8 mouse cellular contexts compared by ENCODE assay signal in the genomic region with DNA sequence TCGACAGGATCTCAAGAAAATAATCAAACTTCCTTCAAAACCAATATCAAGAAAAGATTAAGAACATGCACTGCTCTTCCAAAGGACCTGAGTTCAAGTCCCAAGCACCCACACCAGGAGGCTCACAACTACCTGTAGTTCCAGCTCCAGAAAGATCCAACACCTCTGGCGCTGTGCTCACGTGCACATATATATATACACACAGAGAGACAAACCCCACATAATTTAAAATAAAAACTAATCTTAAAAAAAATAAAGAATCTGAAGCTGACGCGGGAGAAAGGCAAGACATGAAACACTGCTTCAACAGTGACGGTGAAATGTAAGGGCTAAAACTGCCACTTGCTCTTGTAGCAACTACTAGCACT. TPM values are rescaled to one million over a fixed set of nuclear protein-coding genes. Genes with fewer than 3 reads are reported as not detected.
DNase-seq lines count a peak whose midpoint lies in the region; ATAC-seq and TF ChIP-seq lines count a peak whose summit lies in the region.

No protein-coding gene starts in this region.

- peak; percentile 4; the same call in 1 of the 2 replicates for ATAC-seq in heart, embryonic 16.5 days (replicated peaks; ENCODE audit: extremely low read depth, insufficient read depth, low FRiP score)
- peak; percentile 7; the same call in 1 of the 2 replicates for ATAC-seq in forebrain, embryonic 13.5 days
- no peak for ATAC-seq in liver, embryonic 15.5 days (ENCODE audit: insufficient read depth)

- H3K9ac ChIP-seq in heart, embryonic 16.5 days (ENCODE audit: low read length): peak overlapping the region; percentile 81
- peak overlapping the region; percentile 100 for H3K9ac ChIP-seq in ES-E14 (ENCODE audit: insufficient read depth, low read depth, low read length, poor library complexity, severe bottlenecking)
- peak overlapping the region; percentile 75 for H3K9ac ChIP-seq in forebrain, embryonic 13.5 days
- peak overlapping the region; percentile 78 for H3K9ac ChIP-seq in liver, embryonic 15.5 days

- H3K27me3 ChIP-seq in heart, embryonic 16.5 days (ENCODE audit: control insufficient read depth, insufficient read depth, low read length): no peaks in the 10 kb centered on the region
- H3K27me3 ChIP-seq in forebrain, embryonic 13.5 days: 0 out of 2 replicates have a peak, but pooled peaks cover 6% of the 10 kb centered on the region
- 0 out of 2 replicates have a peak, but pooled peaks cover 7% of the 10 kb centered on the region for H3K27me3 ChIP-seq in liver, embryonic 15.5 days

- no peak for DNase-seq in heart, postnatal 4 days
- DNase-seq in ES-E14 (ENCODE audit: low read depth, low spot score): no peak
- no peak for DNase-seq in layer of hippocampus, adult 9-11 months
- no peak for DNase-seq in layer of hippocampus, adult 9-10 months (ENCODE audit: low spot score)
- no peak for DNase-seq in spleen, postnatal 4 days (ENCODE audit: low spot score in 2 of 2)

- whole genome bisulfite sequencing in heart, embryonic 16.5 days: 8% methylated on average over 6 of the region's 6 CpGs
- WGBS in forebrain, embryonic 13.5 days: 11% methylated on average over 6 of the region's 6 CpGs
- 7% methylated on average over 6 of the region's 6 CpGs for WGBS in liver, embryonic 15.5 days (ENCODE audit: insufficient replicate concordance)

- peak overlapping the region; percentile 80 for H3K27ac ChIP-seq in heart, embryonic 16.5 days (ENCODE audit: low read length)
- H3K27ac ChIP-seq in ES-E14 (ENCODE audit: insufficient read depth, low read depth, low read length, poor library complexity, severe bottlenecking): 0 out of 2 replicates have a peak overlapping the region, but pooled peaks have one; percentile 8
- H3K27ac ChIP-seq in forebrain, embryonic 13.5 days: peak overlapping the region; percentile 88
- peak overlapping the region; percentile 90 for H3K27ac ChIP-seq in liver, embryonic 15.5 days (replicated peaks)

- H3K4me3 ChIP-seq in heart, embryonic 16.5 days (ENCODE audit: low read length): peak overlapping the region; percentile 60
- peak overlapping the region; percentile 90 to 100 for H3K4me3 ChIP-seq in ES-E14 (ENCODE audit: insufficient read depth in 1 of 2, low read depth in 1 of 2, low read length in 2 of 2, poor library complexity in 1 of 2, severe bottlenecking in 1 of 2)
- H3K4me3 ChIP-seq in forebrain, embryonic 13.5 days: peak overlapping the region; percentile 60
- peak overlapping the region; percentile 85 for H3K4me3 ChIP-seq in liver, embryonic 15.5 days (replicated peaks)

- in situ Hi-C loops in ES-E14 (cut with MboI; ENCODE audit: low sequenced_read_pairs in 2 of 2, unreplicated experiment in 2 of 2): no loop called here

- H3K36me3 ChIP-seq in heart, embryonic 16.5 days (ENCODE audit: control insufficient read depth, insufficient read depth): peaks cover 4% of the 10 kb centered on the region; the same call in 1 of the 2 replicates
- peaks cover 4% of the 10 kb centered on the region for H3K36me3 ChIP-seq in ES-E14 (ENCODE audit: control insufficient read depth, insufficient read depth, low read length, poor library complexity, severe bottlenecking)
- H3K36me3 ChIP-seq in forebrain, embryonic 13.5 days (ENCODE audit: poor library complexity, severe bottlenecking): peaks cover 17% of the 10 kb centered on the region
- peaks cover 14% of the 10 kb centered on the region for H3K36me3 ChIP-seq in liver, embryonic 15.5 days (replicated peaks)

- H3K4me2 ChIP-seq in heart, embryonic 16.5 days (ENCODE audit: low read depth, low read length): peak overlapping the region; percentile 83
- H3K4me2 ChIP-seq in forebrain, embryonic 13.5 days: peak overlapping the region; percentile 75
- peak overlapping the region; percentile 84 for H3K4me2 ChIP-seq in liver, embryonic 15.5 days

- H3K4me1 ChIP-seq in heart, embryonic 16.5 days (ENCODE audit: control insufficient read depth, insufficient read depth, low read length): peaks cover 7% of the 10 kb centered on the region
- H3K4me1 ChIP-seq in ES-E14 (ENCODE audit: control insufficient read depth in 2 of 2, insufficient read depth in 2 of 2, low read length in 2 of 2, poor library complexity in 1 of 2): peaks cover 0 to 2% of the 10 kb centered on the region in 2 experiments; a peak in 1 of 4 replicates
- H3K4me1 ChIP-seq in forebrain, embryonic 13.5 days: peaks cover 20% of the 10 kb centered on the region
- peaks cover 13% of the 10 kb centered on the region for H3K4me1 ChIP-seq in liver, embryonic 15.5 days (replicated peaks)

- H3K9me3 ChIP-seq in heart, embryonic 16.5 days (replicated peaks; ENCODE audit: control insufficient read depth, low read length): no peaks in the 10 kb centered on the region
- H3K9me3 ChIP-seq in ES-E14 (ENCODE audit: control insufficient read depth, insufficient read depth, low read depth, low read length): no peaks in the 10 kb centered on the region
- no peaks in the 10 kb centered on the region for H3K9me3 ChIP-seq in forebrain, embryonic 13.5 days (replicated peaks)
- H3K9me3 ChIP-seq in liver, embryonic 15.5 days (replicated peaks): no peaks in the 10 kb centered on the region

TF ChIP-seq in ES-E14, 5 proteins besides CTCF, POLR2A, EP300 and RAD21:
- TF ChIP-seq ZNF384 (IDR thresholded peaks at IDR 0.05; ENCODE audit: low read depth, low read length) (no peak), HCFC1 (IDR thresholded peaks at IDR 0.05; ENCODE audit: borderline replicate concordance, insufficient read depth, low read length) (no peak), ZC3H11A (IDR thresholded peaks at IDR 0.05; ENCODE audit: borderline replicate concordance, low read depth, low read length) (no peak), MAFK (IDR thresholded peaks at IDR 0.05; ENCODE audit: insufficient read depth, low read depth, low read length) (no peak), CHD2 (IDR thresholded peaks at IDR 0.05; ENCODE audit: low read depth, low read length) (no peak)

RNA-seq across cellular contexts. Expression of a gene that starts 0.8 kb away (rescaled TPM):
- 19.8 and 23.5 TPM in 2 replicates for polyA plus RNA-seq in heart, embryonic 16.5 days (2015; fragmentation: Nextera tagmentation; extraction: Ambion mirVana)
- 10 to 100 TPM; 15.5 to 16.9 TPM for total RNA-seq in heart, postnatal 4 days (2021)
- total RNA-seq in ES-E14 (2012; rRNA removed): 12.4 and 14.0 TPM in 2 replicates
- polyA plus RNA-seq in forebrain, embryonic 13.5 days (2015; fragmentation: Nextera tagmentation; extraction: Ambion mirVana): 33.0 and 33.7 TPM in 2 replicates
- polyA plus RNA-seq in liver, embryonic 15.5 days (2015; fragmentation: Nextera tagmentation; extraction: Ambion mirVana): 6.4 and 7.1 TPM in 2 replicates

Comparison
In these comparisons a context has a peak if more than half of its experiments do, and no peak if none do; other contexts are left out.
1. H3K27ac ChIP-seq: peak in every context shown above with its lines; median percentile 90 in liver, embryonic 15.5 days; 88 in forebrain, embryonic 13.5 days; 80 in heart, embryonic 16.5 days; 8 in ES-E14.